Mouse (Mus musculus) hindbrain, embryonic 11.5 days (tissue): Measurements from ENCODE around the gene Cdh23. TPM values are rescaled to one million over a fixed set of nuclear protein-coding genes. Genes with fewer than 3 reads are reported as not detected.

Source experiments
- ATAC-seq: fragments of 200-750 bp; cut with Nextera tagmentation; 2 replicates; pipeline ENCODE4 v1.8.0; 2017; ENCODE audit warnings: mild to moderate bottlenecking, moderate TSS enrichment, moderate library complexity; ENCODE audit not compliant: low FRiP score
- DNase-seq: peaks from one replicate; pipeline ENCODE4 v3.0.0-alpha.2; 2015; ENCODE audit warnings: low spot score
- H3K27ac ChIP-seq: fragments of 300-500 bp; sonication (generic); 2 replicates; pipeline ENCODE4 v1.5.1; 2014; ENCODE audit warnings: mild to moderate bottlenecking, low read depth, low read length
- H3K27me3 ChIP-seq: fragments of 300-500 bp; sonication (generic); 2 replicates; pipeline ENCODE4 v1.6.1; 2014; ENCODE audit warnings: mild to moderate bottlenecking, low read length, moderate library complexity, mixed read lengths; ENCODE audit not compliant: control insufficient read depth, insufficient read depth
- H3K36me3 ChIP-seq: fragments of 300-500 bp; sonication (generic); 2 replicates; pipeline ENCODE4 v1.6.1; 2014; ENCODE audit warnings: mild to moderate bottlenecking, low read length, moderate library complexity, mixed read lengths; ENCODE audit not compliant: control insufficient read depth, insufficient read depth
- H3K4me1 ChIP-seq: fragments of 300-500 bp; sonication (generic); replicated peaks from 2 replicates; pipeline ENCODE4 v1.6.1; 2014; ENCODE audit warnings: low read length, mixed read lengths; ENCODE audit not compliant: control insufficient read depth, insufficient read depth
- H3K4me2 ChIP-seq: fragments of 300-500 bp; sonication (generic); replicated peaks from 2 replicates; pipeline ENCODE4 v1.6.1; 2014; ENCODE audit warnings: mild to moderate bottlenecking, low read depth, low read length
- H3K4me3 ChIP-seq: fragments of 300-500 bp; sonication (generic); 2 replicates; pipeline ENCODE4 v1.5.1; 2014; ENCODE audit warnings: low read depth, low read length
- H3K9ac ChIP-seq: fragments of 300-500 bp; sonication (generic); 2 replicates; pipeline ENCODE4 v1.6.1; 2014; ENCODE audit warnings: low read depth, low read length
- H3K9me3 ChIP-seq: fragments of 300-500 bp; sonication (generic); 2 replicates; pipeline ENCODE4 v1.6.1; 2016; ENCODE audit warnings: low read length; ENCODE audit not compliant: control insufficient read depth
- WGBS: fragments of 180-500 bp; shearing (Covaris S2); extraction: QIAGEN DNeasy Blood & Tissue Kit; methylation state at CpG from one replicate; pipeline ENCODE4 v1.1.7; 2014; 5-methylcytosine and 5-hydroxymethylcytosine counted together
- polyA plus RNA-seq: library from polyadenylated mRNA; unstranded; fragments of >200 nt; fragmentation: Nextera tagmentation; extraction: Ambion mirVana; gene quantifications from 2 replicates; pipeline ENCODE4 v1.2.1, GENCODE M21; 2014

Gene Cdh23
- polyA plus RNA-seq, 1 experiment from 2014 or later = 1.6 TPM

DNA sequence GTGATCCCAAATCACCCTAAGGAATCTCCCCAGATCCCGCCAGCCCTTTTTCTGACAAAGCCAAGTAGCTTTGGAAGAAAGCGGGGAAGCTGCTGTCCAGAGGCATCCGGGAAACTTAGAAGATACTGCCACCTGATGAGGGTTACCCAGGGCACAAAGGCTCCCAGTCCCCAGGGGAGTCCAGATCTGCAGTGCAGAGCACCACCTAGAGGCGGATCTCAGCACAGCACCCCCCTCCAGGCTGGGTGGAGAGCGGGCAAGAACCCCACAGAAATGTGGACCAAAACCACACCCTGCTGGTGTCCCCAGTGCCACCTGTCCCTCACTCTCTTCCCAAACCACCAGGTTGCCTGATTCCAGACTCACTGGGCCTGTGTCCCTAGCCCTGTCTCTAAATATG is 685 bp upstream of the Cdh23 start:
- ATAC-seq (0 out of 2 replicates have a peak, but pooled peaks have one; percentile 19), DNase-seq (peak; percentile 80)

DNA sequence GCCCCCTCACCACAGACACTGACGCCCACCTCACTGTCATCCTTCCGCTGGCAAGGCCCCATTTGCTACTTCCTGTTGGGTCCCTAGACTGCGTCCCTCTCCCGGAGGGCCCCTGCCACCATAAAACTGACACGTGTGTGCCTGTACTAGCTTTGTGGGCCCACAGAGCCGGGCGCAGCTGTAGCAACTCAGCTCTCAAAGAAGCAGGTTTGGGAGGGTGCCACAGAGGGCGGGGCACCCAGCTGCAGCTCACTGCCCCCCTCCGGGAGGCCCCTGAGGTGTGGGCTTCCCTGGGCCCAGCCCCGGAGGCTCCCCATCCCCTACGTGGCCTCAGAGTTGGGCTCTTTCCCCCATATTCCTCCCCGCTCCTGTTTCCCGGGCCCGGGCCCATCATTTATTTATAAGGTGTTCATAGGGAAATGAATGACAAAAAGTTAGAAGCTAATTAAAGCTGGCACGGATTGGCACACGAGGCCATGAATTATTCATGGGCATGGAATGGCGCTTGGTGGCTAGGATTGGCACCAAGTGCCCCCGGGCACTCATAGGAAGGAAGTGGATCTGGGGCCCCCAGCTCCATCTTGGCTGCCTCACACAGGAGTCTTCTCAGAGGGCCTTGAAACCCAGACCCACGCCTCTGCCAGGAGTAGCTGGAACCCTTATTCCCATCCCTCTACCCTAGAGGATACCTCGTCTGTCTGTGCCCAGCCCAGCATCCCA is 4.5 kb downstream of the Cdh23 start:
- 83% methylated on average over 20 of the region's 20 CpGs for WGBS
- Histone ChIP-seq H3K9ac (no peak overlapping the region), H3K36me3 (no peaks in the 10 kb centered on the region), H3K4me1 (peaks cover 4% of the 10 kb centered on the region; the same call in 1 of the 2 replicates), H3K27ac (no peak overlapping the region), H3K9me3 (no peaks in the 10 kb centered on the region), H3K27me3 (peaks cover 24% of the 10 kb centered on the region), H3K4me2 (no peak overlapping the region), H3K4me3 (no peak overlapping the region)
- ATAC-seq (no peak), DNase-seq (no peak)

More for the DNA sequence above, 685 bp upstream of the Cdh23 start:
- Histone ChIP-seq H3K4me1 (no peaks in the 10 kb centered on the region), H3K9ac (no peak overlapping the region), H3K36me3 (no peaks in the 10 kb centered on the region), H3K4me2 (no peak overlapping the region), H3K4me3 (no peak overlapping the region), H3K9me3 (no peaks in the 10 kb centered on the region), H3K27ac (no peak overlapping the region), H3K27me3 (no peaks in the 10 kb centered on the region)
- WGBS = 13% methylated on average over 5 of the region's 5 CpGs

DNA sequence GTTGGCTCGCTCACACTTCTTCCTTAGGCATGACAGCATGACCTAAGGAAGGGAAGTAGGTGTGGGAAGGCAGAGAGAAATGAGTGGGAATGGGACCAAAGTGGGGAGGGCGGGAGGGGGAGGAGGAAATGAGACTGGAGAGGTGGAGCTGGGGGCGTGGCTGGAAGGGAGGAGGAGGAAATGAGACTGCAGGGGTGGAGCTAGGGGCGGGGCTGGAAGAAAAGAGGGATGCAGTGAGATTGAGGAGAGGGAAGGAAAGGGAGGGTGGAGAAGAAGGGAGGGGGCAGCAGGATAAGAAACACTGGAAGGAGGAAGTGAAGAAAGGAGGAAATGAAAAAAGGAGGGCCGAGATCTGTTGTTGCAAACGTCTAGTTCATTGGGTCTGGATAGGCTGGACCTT is 5.3 kb downstream of the Cdh23 start:
- Histone ChIP-seq H3K9ac (no peak overlapping the region), H3K36me3 (no peaks in the 10 kb centered on the region), H3K4me3 (no peak overlapping the region), H3K9me3 (no peaks in the 10 kb centered on the region), H3K27me3 (peaks cover 32% of the 10 kb centered on the region), H3K4me1 (peaks cover 13% of the 10 kb centered on the region), H3K4me2 (no peak overlapping the region), H3K27ac (no peak overlapping the region)
- ATAC-seq = no peak
- WGBS = 56% methylated on average over 6 of the region's 6 CpGs
- no peak for DNase-seq

DNA sequence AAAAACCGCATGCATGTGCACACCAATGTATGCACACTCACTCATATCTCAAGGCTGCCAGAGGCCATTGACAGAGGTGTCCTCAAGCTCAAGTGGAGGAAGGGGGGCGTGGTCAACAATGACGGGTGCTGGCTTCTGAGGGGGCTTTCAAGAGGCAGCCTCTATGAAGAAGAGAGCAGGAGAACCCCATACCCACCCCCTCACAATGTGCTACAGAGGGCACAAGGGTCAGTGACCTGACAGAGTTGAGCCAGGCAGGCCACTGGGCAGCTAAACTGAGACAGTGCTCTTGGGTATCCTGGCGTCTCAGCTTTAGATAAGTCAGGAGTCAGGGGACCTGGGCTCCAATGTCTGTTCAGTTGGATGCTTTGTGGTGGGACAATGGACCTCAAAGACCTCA is 6.9 kb downstream of the Cdh23 start:
- peaks cover 15% of the 10 kb centered on the region for H3K4me1 ChIP-seq
- H3K27ac ChIP-seq = no peak overlapping the region
- no peaks in the 10 kb centered on the region for H3K36me3 ChIP-seq
- H3K4me3 ChIP-seq = no peak overlapping the region
- no peak for DNase-seq
- no peak for ATAC-seq
- no peaks in the 10 kb centered on the region for H3K9me3 ChIP-seq
- 77% methylated on average over 4 of the region's 4 CpGs for WGBS
- no peak overlapping the region for H3K4me2 ChIP-seq
- peaks cover 48% of the 10 kb centered on the region for H3K27me3 ChIP-seq
- no peak overlapping the region for H3K9ac ChIP-seq

DNA sequence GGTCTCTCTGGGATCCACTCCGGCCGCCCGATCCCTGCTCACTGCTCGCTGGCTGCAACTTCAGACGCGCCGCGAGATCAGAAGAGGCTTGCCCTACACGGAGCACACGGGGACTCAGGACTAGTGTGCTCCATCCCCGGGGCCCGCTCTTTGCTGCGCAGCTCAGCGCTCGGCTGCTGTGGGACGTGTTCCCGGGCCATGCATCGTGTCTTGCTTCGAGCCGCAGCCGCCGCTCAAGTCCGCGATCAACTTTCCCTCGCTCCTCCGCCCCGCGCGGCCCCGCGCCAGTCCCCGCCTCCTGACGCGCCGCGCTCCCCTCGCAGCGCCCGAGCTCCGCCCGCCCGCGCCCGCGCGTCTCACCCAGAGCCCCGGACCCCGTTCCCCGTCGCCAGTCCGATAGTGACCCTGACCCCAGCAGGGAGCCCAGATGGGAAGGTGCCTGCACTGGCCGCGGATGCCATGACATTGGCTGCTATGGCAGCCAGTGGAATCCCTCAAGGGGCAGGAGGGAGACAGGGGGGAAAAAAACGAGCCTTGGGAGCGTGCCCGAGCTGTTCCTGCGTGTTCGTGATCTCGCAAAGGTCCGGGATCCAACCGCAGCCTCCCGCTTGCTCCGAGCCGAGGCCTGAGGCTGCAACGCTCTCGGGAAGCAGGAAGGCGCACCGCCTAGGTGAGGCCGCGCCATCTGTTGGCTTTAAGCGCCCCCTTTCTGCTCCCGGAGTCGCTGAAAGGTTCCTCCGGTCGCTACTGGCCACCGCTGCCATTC is 9.1 kb downstream of the Cdh23 start:
- ATAC-seq (peak; percentile 70), DNase-seq (peak; percentile 71)
- Histone ChIP-seq H3K9ac (peak overlapping the region; percentile 37; the same call in 1 of the 2 replicates), H3K27me3 (peaks cover 52% of the 10 kb centered on the region), H3K9me3 (no peaks in the 10 kb centered on the region), H3K4me1 (peaks cover 15% of the 10 kb centered on the region), H3K36me3 (no peaks in the 10 kb centered on the region), H3K4me3 (peak overlapping the region; percentile 48), H3K27ac (no peak overlapping the region), H3K4me2 (peak overlapping the region; percentile 99)
- under 1% methylated on average over 76 of the region's 76 CpGs for WGBS

DNA sequence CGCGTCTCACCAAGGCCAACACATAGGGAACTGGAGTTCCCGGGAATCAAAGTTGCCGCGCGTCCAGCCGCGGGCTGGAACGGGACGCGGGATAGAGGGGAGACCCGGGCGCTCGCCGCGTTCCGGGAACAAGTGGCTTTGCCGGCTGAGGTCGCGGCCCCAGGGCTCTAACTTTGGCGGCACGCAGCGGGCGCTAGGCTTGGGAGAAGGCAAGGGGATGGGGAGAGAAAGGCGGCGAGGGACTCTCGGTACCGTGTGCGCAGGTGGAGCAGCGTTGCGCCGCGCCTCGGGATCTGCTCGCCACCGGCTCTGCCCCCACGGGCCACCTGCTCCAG is 9.7 kb downstream of the Cdh23 start:
- WGBS = under 1% methylated on average over 35 of the region's 37 CpGs
- Histone ChIP-seq H3K36me3 (no peaks in the 10 kb centered on the region), H3K4me2 (peak overlapping the region; percentile 99), H3K4me1 (peaks cover 15% of the 10 kb centered on the region), H3K9ac (0 out of 2 replicates have a peak overlapping the region, but pooled peaks have one; percentile 11), H3K9me3 (no peaks in the 10 kb centered on the region), H3K27me3 (peaks cover 52% of the 10 kb centered on the region), H3K4me3 (peak overlapping the region; percentile 48), H3K27ac (no peak overlapping the region)
- ATAC-seq (no peak), DNase-seq (no peak)

DNA sequence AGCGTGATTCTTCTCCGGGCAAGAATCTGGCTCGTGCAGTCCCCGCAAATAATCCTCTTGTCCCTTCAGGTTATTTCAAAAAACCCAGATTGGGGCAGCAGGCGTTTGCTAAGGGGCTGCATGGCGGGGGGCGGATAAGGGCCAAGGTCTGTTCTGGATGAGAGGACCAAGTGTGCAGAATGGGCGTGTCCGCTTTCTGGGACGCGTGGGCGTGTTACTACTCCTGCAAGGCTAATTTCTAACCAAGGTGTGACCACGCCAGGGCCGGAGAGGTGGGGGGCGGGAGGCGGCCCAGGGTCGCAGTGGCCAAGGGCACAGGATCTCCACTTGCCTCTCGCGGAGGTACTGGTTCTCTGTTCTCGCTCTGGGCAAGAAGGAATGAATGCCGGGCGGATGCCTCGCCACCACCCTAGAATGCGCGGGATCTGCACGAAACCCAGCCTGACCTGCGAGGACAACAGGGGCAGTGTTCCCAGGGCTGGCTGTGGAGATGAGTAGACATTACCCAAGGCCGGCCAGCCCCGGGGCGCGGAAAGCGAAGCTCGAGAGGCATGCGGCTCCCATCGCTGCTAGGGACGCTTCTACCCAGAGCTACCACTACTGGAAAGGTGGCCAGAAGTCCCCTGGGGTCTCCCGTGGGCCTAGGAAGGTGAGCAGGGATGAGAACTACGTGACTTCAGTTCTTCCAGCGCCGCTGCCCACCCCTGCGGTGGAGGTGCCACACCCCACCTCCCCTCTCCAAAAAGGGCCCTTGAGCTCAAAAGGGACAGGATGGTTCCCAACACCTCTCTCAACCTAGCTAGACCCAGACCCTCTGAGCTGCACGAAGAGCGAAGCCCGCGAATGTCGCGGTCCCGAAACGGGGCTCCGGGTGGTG is 10.3 kb downstream of the Cdh23 start:
- Histone ChIP-seq H3K27me3 (peaks cover 52% of the 10 kb centered on the region), H3K9me3 (no peaks in the 10 kb centered on the region), H3K4me2 (peak overlapping the region; percentile 99), H3K4me1 (peaks cover 15% of the 10 kb centered on the region), H3K27ac (no peak overlapping the region), H3K9ac (no peak overlapping the region), H3K36me3 (no peaks in the 10 kb centered on the region), H3K4me3 (peak overlapping the region; percentile 48)
- WGBS = 7% methylated on average over 50 of the region's 50 CpGs
- DNase-seq (peak; percentile 36), ATAC-seq (no peak)

DNA sequence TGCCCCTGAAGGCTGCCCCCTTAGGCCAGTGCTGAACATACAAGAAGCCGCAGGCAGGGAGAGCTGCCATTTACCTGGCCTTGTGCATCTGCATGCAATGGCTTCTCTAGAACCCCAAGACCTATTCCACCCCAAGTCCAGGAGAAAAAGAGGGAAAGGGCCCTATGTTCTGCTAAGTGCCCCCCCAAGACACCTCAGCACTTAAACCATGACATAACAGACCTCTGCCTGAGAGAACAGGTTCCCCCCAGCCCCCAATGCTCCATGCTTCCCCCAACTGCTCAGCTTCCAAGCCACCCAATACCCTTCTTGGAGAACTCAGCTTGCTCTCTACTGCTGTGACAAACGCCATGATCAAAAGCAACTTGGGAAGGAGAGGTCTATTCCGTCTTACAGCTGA is 17.4 kb downstream of the Cdh23 start:
- WGBS = 87% methylated on average over 3 of the region's 3 CpGs
- Histone ChIP-seq H3K27me3 (no peaks in the 10 kb centered on the region; the same call in 1 of the 2 replicates), H3K27ac (no peak overlapping the region), H3K36me3 (no peaks in the 10 kb centered on the region), H3K4me1 (no peaks in the 10 kb centered on the region), H3K4me3 (no peak overlapping the region), H3K9ac (no peak overlapping the region), H3K4me2 (no peak overlapping the region), H3K9me3 (no peaks in the 10 kb centered on the region)
- DNase-seq (no peak), ATAC-seq (no peak)
